Mouse (Mus musculus) limb, embryonic 15.5 days (tissue): ENCODE results near the gene Igsf9. TPM values are rescaled to one million over a fixed set of nuclear protein-coding genes. Genes with fewer than 3 reads are reported as not detected.
A peak's percentile ranks its signal among the peaks of the same experiment; 100 is the strongest.

ENCODE experiments used
- ATAC-seq: fragments of 200-750 bp; cut with Nextera tagmentation; 2 replicates; pipeline ENCODE4 v1.8.0; 2017; ENCODE audit warnings: low read depth, moderate TSS enrichment; ENCODE audit not compliant: insufficient number of reproducible peaks, low FRiP score, low TSS enrichment
- H3K27ac ChIP-seq: fragments of 300-500 bp; sonication (generic); 2 replicates; pipeline ENCODE4 v1.5.1; 2015; ENCODE audit warnings: moderate library complexity, mild to moderate bottlenecking, inconsistent platforms
- H3K27me3 ChIP-seq: fragments of 300-500 bp; sonication (generic); 2 replicates; pipeline ENCODE4 v1.6.1; 2015; ENCODE audit warnings: inconsistent platforms
- H3K36me3 ChIP-seq: fragments of 300-500 bp; sonication (generic); 2 replicates; pipeline ENCODE4 v1.6.1; 2015; ENCODE audit warnings: inconsistent platforms
- H3K4me1 ChIP-seq: fragments of 300-500 bp; sonication (generic); 2 replicates; pipeline ENCODE4 v1.6.1; 2015; ENCODE audit warnings: inconsistent platforms
- H3K4me2 ChIP-seq: fragments of 300-500 bp; sonication (generic); 2 replicates; pipeline ENCODE4 v1.6.1; 2015; ENCODE audit warnings: mild to moderate bottlenecking, inconsistent platforms
- H3K4me3 ChIP-seq: fragments of 300-500 bp; sonication (generic); 2 replicates; pipeline ENCODE4 v1.5.1; 2015; ENCODE audit warnings: mild to moderate bottlenecking, inconsistent platforms
- H3K9ac ChIP-seq: fragments of 300-500 bp; sonication (generic); 2 replicates; pipeline ENCODE4 v1.6.1; 2015; ENCODE audit warnings: inconsistent platforms
- H3K9me3 ChIP-seq: fragments of 300-500 bp; sonication (generic); 2 replicates; pipeline ENCODE4 v1.6.1; 2016; ENCODE audit warnings: inconsistent platforms
- WGBS: fragments of 180-500 bp; shearing (Covaris S2); methylation state at CpG from one replicate; pipeline ENCODE4 v1.1.7; 2015; 5-methylcytosine and 5-hydroxymethylcytosine counted together
- polyA plus RNA-seq: library from polyadenylated mRNA; unstranded; fragments of >200 nt; fragmentation: Nextera tagmentation; extraction: Ambion mirVana; gene quantifications from 2 replicates; pipeline ENCODE4 v1.2.1, GENCODE M21; 2015

The Igsf9 gene
- polyA plus RNA-seq, 1 experiment from 2014 or later, result 41.0 TPM

- Histone ChIP-seq H3K4me3 (no peak overlapping the region), H3K9ac (no peak overlapping the region), H3K27ac (no peak overlapping the region), H3K36me3 (peaks cover 2% of the 10 kb centered on the region; the same call in 1 of the 2 replicates), H3K4me2 (0 out of 2 replicates have a peak overlapping the region, but pooled peaks have one; percentile 1), H3K4me1 (peaks cover 55% of the 10 kb centered on the region), H3K27me3 (no peaks in the 10 kb centered on the region), H3K9me3 (no peaks in the 10 kb centered on the region)
- 26% methylated on average over 6 of the region's 6 CpGs for WGBS
- no peak for ATAC-seq
These were observed 4.2 kb downstream of the Igsf9 start for GRCm38 (mm10) chr1:172485821-172486220.

DNA sequence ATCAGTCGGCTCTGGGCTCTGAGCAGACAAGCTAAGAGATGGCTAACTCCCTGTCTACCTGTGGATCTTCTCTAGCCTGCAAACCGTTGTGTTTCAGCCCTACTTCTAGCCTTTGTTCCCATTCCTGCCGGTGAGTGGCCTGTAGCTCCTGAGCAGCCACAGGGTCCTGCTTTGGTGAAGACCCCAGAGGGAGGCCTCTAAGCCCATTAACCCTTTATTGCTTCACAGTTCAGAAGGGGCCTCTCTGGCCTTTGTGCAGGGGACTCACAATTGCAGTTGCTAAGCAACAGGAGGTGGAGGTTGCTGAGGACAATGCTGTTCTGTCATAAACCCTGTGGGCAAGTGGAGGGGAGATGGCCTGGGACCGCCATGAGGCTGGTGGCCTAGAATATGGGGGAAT lies 4.6 kb downstream of the Igsf9 start:
- peaks cover 2% of the 10 kb centered on the region; the same call in 1 of the 2 replicates for H3K36me3 ChIP-seq
- peaks cover 52% of the 10 kb centered on the region for H3K4me1 ChIP-seq
- H3K4me3 ChIP-seq, result no peak overlapping the region
- H3K27me3 ChIP-seq, result no peaks in the 10 kb centered on the region
- ATAC-seq, result no peak
- H3K9me3 ChIP-seq, result no peaks in the 10 kb centered on the region
- no peak overlapping the region for H3K27ac ChIP-seq
- 0 out of 2 replicates have a peak overlapping the region, but pooled peaks have one; percentile 1 for H3K4me2 ChIP-seq
- no peak overlapping the region for H3K9ac ChIP-seq
- WGBS, result 36% methylated on average over 4 of the region's 4 CpGs

DNA sequence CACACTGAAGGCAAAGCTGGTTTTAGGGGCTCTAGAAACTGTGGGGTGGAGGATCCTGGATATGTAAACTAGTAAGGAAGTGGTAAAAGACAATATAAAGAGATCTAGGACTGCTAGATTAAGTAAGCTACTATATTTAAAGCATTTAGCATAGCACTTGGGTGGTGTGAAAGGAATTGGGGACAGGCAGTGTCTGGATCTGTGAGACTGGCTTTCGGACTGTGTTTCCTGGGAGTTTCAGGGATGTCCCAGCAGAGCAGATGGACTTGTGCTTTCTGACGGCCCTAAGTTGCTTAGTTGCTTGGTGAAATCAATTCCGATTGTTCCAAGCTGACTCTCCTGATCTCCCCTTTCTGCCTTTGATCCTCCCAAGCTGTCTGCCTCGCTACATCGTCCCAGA lies 5.1 kb downstream of the Igsf9 start:
- WGBS, result 74% methylated on average over 5 of the region's 5 CpGs
- Histone ChIP-seq H3K4me3 (no peak overlapping the region), H3K36me3 (peaks cover 2% of the 10 kb centered on the region; the same call in 1 of the 2 replicates), H3K9ac (no peak overlapping the region), H3K27ac (no peak overlapping the region), H3K4me2 (0 out of 2 replicates have a peak overlapping the region, but pooled peaks have one; percentile 1), H3K27me3 (no peaks in the 10 kb centered on the region), H3K9me3 (no peaks in the 10 kb centered on the region), H3K4me1 (peaks cover 48% of the 10 kb centered on the region)
- no peak for ATAC-seq

GRCm38 (mm10) chr1:172487859-172488258 lies 6.3 kb downstream of the Igsf9 start:
- 72% methylated on average over 4 of the region's 4 CpGs for WGBS
- no peaks in the 10 kb centered on the region for H3K27me3 ChIP-seq
- no peak overlapping the region for H3K27ac ChIP-seq
- peaks cover 39% of the 10 kb centered on the region for H3K4me1 ChIP-seq
- no peaks in the 10 kb centered on the region for H3K9me3 ChIP-seq
- peaks cover 2% of the 10 kb centered on the region; the same call in 1 of the 2 replicates for H3K36me3 ChIP-seq
- no peak overlapping the region for H3K4me3 ChIP-seq
- no peak overlapping the region for H3K4me2 ChIP-seq
- ATAC-seq, result no peak
- no peak overlapping the region for H3K9ac ChIP-seq

DNA sequence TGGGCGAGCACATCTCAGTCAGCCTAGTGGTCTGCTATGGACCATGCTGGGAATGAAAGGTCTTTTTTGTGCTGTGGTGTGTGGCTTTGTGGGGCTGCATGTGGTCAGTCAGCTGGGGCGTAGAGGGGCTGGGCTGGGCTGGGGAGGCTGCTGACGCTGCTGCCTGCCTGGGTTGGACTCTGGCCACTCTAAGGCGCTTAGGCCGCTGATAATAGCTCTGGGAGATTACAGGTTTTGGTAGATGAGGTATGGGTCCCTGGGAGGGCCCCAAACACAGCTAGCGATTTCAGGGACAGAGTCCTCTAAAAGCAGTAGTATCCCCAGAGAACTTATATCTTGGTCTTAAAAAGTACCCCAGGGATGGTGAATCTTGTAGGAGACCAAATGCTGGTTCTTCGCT lies 7.2 kb downstream of the Igsf9 start:
- no peak for ATAC-seq
- H3K4me1 ChIP-seq, result peaks cover 29% of the 10 kb centered on the region
- 79% methylated on average over 7 of the region's 7 CpGs for WGBS
- H3K4me3 ChIP-seq, result no peak overlapping the region
- H3K4me2 ChIP-seq, result no peak overlapping the region
- no peaks in the 10 kb centered on the region for H3K27me3 ChIP-seq
- no peak overlapping the region for H3K9ac ChIP-seq
- H3K27ac ChIP-seq, result no peak overlapping the region
- no peaks in the 10 kb centered on the region for H3K9me3 ChIP-seq
- H3K36me3 ChIP-seq, result peaks cover 2% of the 10 kb centered on the region; the same call in 1 of the 2 replicates

- Histone ChIP-seq H3K27me3 (no peaks in the 10 kb centered on the region), H3K4me1 (peaks cover 20% of the 10 kb centered on the region), H3K27ac (no peak overlapping the region), H3K36me3 (peaks cover 4% of the 10 kb centered on the region; the same call in 1 of the 2 replicates), H3K4me2 (peak overlapping the region; percentile 52), H3K9ac (no peak overlapping the region), H3K9me3 (no peaks in the 10 kb centered on the region), H3K4me3 (peak overlapping the region; percentile 32)
- WGBS, result 55% methylated on average over 12 of the region's 12 CpGs
- ATAC-seq, result no peak
These were observed 8.1 kb downstream of the Igsf9 start for GRCm38 (mm10) chr1:172489585-172490250.

DNA sequence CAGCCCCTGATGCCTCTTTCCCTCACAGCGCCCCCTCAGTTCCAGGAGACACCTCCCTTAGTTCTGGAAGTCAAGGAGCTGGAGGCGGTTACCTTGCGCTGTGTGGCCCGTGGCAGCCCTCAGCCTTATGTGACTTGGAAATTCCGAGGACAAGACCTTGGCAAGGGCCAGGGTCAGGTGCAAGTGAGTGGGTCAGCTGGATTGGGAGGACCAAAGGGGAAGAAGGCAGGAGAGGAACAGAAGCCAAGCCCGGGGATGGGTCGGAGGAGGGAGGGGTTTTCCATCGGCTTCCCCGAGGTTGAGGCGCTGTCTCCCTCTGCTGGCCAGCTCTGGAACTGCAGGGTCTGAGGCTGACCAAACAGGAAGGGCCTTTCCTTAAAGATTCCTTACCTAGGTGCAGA lies 8.7 kb downstream of the Igsf9 start:
- no peaks in the 10 kb centered on the region for H3K9me3 ChIP-seq
- H3K4me2 ChIP-seq, result peak overlapping the region; percentile 52
- ATAC-seq, result 0 out of 2 replicates have a peak, but pooled peaks have one; percentile 7
- 18% methylated on average over 10 of the region's 10 CpGs for WGBS
- no peaks in the 10 kb centered on the region for H3K27me3 ChIP-seq
- H3K9ac ChIP-seq, result no peak overlapping the region
- peaks cover 6% of the 10 kb centered on the region; the same call in 1 of the 2 replicates for H3K36me3 ChIP-seq
- H3K4me3 ChIP-seq, result peak overlapping the region; percentile 32
- H3K27ac ChIP-seq, result no peak overlapping the region
- peaks cover 17% of the 10 kb centered on the region for H3K4me1 ChIP-seq

GRCm38 (mm10) chr1:172492047-172492446 lies 10.5 kb downstream of the Igsf9 start:
- WGBS, result 76% methylated on average over 8 of the region's 8 CpGs
- peaks cover 18% of the 10 kb centered on the region for H3K36me3 ChIP-seq

DNA sequence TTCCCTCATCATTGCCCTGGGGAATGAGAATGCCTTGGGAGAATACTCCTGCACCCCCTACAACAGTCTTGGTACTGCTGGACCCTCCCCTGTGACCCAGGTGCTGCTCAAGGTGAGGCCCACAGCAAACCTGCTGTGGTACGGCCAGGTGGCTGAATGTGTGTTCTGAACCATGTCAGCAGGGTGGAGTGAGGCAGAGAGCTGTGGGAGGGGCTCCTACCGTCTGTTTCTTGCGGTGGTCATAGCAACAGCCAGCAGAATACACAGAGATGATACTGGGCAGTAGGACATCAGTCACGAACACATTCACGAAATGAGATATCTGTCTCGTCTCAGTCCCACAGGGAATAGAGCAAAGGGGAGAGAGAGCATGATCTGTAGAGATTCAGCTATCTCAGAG lies 11.9 kb downstream of the Igsf9 start:
- no peak overlapping the region for H3K4me3 ChIP-seq
- no peaks in the 10 kb centered on the region for H3K27me3 ChIP-seq
- no peak for ATAC-seq
- peaks cover 6% of the 10 kb centered on the region for H3K4me1 ChIP-seq
- 75% methylated on average over 6 of the region's 6 CpGs for WGBS
- no peak overlapping the region for H3K9ac ChIP-seq
- H3K4me2 ChIP-seq, result no peak overlapping the region
- H3K9me3 ChIP-seq, result no peaks in the 10 kb centered on the region
- H3K36me3 ChIP-seq, result peaks cover 21% of the 10 kb centered on the region
- no peak overlapping the region for H3K27ac ChIP-seq

More at GRCm38 (mm10) chr1:172492047-172492446, 10.5 kb downstream of the Igsf9 start:
- H3K9me3 ChIP-seq, result no peaks in the 10 kb centered on the region
- H3K4me3 ChIP-seq, result no peak overlapping the region
- no peak overlapping the region for H3K27ac ChIP-seq
- peaks cover 8% of the 10 kb centered on the region for H3K4me1 ChIP-seq
- no peak for ATAC-seq
- no peaks in the 10 kb centered on the region for H3K27me3 ChIP-seq
- no peak overlapping the region for H3K4me2 ChIP-seq
- no peak overlapping the region for H3K9ac ChIP-seq

GRCm38 (mm10) chr1:172496030-172496429 lies 14.4 kb downstream of the Igsf9 start:
- ATAC-seq, result no peak
- Histone ChIP-seq H3K4me2 (no peak overlapping the region), H3K27ac (no peak overlapping the region), H3K4me3 (no peak overlapping the region), H3K27me3 (no peaks in the 10 kb centered on the region), H3K9ac (no peak overlapping the region), H3K9me3 (no peaks in the 10 kb centered on the region), H3K36me3 (peaks cover 21% of the 10 kb centered on the region), H3K4me1 (peaks cover 18% of the 10 kb centered on the region)
- 84% methylated on average over 17 of the region's 17 CpGs for WGBS

DNA sequence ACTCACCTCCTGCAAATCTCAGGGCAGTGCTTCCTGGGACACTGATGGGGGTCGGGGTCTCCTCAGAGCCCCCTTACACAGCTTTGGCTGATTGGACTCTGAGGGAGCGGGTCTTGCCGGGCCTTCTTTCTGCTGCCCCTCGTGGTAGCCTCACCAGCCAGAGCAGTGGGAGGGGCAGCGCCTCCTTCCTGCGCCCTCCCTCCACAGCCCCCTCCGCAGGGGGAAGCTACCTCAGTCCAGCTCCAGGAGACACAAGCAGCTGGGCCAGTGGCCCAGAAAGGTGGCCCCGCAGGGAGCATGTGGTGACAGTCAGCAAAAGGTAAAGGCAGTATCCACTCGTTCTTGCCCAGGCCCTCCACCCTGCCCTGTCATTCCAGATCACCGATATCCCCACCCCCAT lies 15.8 kb downstream of the Igsf9 start:
- no peak overlapping the region for H3K4me2 ChIP-seq
- H3K36me3 ChIP-seq, result peaks cover 21% of the 10 kb centered on the region
- no peaks in the 10 kb centered on the region for H3K27me3 ChIP-seq
- peaks cover 32% of the 10 kb centered on the region for H3K4me1 ChIP-seq
- H3K27ac ChIP-seq, result no peak overlapping the region
- 80% methylated on average over 10 of the region's 10 CpGs for WGBS
- no peak for ATAC-seq
- H3K9me3 ChIP-seq, result no peaks in the 10 kb centered on the region
- no peak overlapping the region for H3K9ac ChIP-seq
- no peak overlapping the region for H3K4me3 ChIP-seq

GRCm38 (mm10) chr1:172499765-172500441 lies 18.3 kb downstream of the Igsf9 start, which contains the start of gene Tagln2:
Gene Tagln2, plus strand, starts transcription at chr1:172500047.
- Histone ChIP-seq H3K4me1 (peaks cover 54% of the 10 kb centered on the region), H3K27me3 (no peaks in the 10 kb centered on the region)
- ATAC-seq, result peak; percentile 66

More at GRCm38 (mm10) chr1:172499765-172500441, 18.3 kb downstream of the Igsf9 start, which contains the start of gene Tagln2:
- Histone ChIP-seq H3K27ac (peak within 1 kb of the TSS; percentile 85), H3K9me3 (no peaks in the 10 kb centered on the region), H3K4me3 (peak within 1 kb of the TSS; percentile 55), H3K9ac (peak within 1 kb of the TSS; percentile 41), H3K36me3 (peaks cover 20% of the 10 kb centered on the region), H3K4me2 (peak within 1 kb of the TSS; percentile 72)
- 2% methylated on average over 30 of the region's 30 CpGs for WGBS
